Mouse (Mus musculus): ENCODE measurements around the gene Blnk. TPM values are rescaled to one million over a fixed set of nuclear protein-coding genes. Genes with fewer than 3 reads are reported as not detected.

Gene Blnk
- polyA plus RNA-seq, 1 experiment from 2014 or later, result 0.56 TPM

- Histone ChIP-seq H3K4me2 (no peak overlapping the region), H3K27me3 (ENCODE audit: control insufficient read depth, insufficient read depth, low read length) (no peaks in the 10 kb centered on the region), H3K27ac (ENCODE audit: low read depth, low read length) (no peak overlapping the region), H3K9me3 (ENCODE audit: control insufficient read depth, low read length) (no peaks in the 10 kb centered on the region), H3K9ac (ENCODE audit: low read length) (no peak overlapping the region), H3K36me3 (ENCODE audit: control insufficient read depth, insufficient read depth, low read length) (no peaks in the 10 kb centered on the region), H3K4me1 (ENCODE audit: control insufficient read depth, insufficient read depth, low read length) (no peaks in the 10 kb centered on the region), H3K4me3 (ENCODE audit: low read depth, low read length) (no peak overlapping the region)
- 15% methylated on average over 1 of the region's 1 CpGs for WGBS
- ATAC-seq (ENCODE audit: low FRiP score) (no peak), DNase-seq (ENCODE audit: low spot score, missing footprints) (no peak)
Observed at GRCm38 (mm10) chr19:40958981-40959380, 35.4 kb downstream of the Blnk start.

GRCm38 (mm10) chr19:40946937-40947577 lies 47.3 kb downstream of the Blnk start:
- DNase-seq (ENCODE audit: low spot score, missing footprints) (no peak), ATAC-seq (ENCODE audit: low FRiP score) (no peak)
- Histone ChIP-seq H3K4me2 (no peak overlapping the region), H3K9ac (ENCODE audit: low read length) (no peak overlapping the region), H3K27me3 (ENCODE audit: control insufficient read depth, insufficient read depth, low read length) (no peaks in the 10 kb centered on the region), H3K9me3 (ENCODE audit: control insufficient read depth, low read length) (no peaks in the 10 kb centered on the region), H3K4me3 (ENCODE audit: low read depth, low read length) (no peak overlapping the region), H3K4me1 (ENCODE audit: control insufficient read depth, insufficient read depth, low read length) (no peaks in the 10 kb centered on the region), H3K36me3 (ENCODE audit: control insufficient read depth, insufficient read depth, low read length) (no peaks in the 10 kb centered on the region), H3K27ac (ENCODE audit: low read depth, low read length) (no peak overlapping the region)
- WGBS, result 88% methylated on average over 4 of the region's 4 CpGs

DNA sequence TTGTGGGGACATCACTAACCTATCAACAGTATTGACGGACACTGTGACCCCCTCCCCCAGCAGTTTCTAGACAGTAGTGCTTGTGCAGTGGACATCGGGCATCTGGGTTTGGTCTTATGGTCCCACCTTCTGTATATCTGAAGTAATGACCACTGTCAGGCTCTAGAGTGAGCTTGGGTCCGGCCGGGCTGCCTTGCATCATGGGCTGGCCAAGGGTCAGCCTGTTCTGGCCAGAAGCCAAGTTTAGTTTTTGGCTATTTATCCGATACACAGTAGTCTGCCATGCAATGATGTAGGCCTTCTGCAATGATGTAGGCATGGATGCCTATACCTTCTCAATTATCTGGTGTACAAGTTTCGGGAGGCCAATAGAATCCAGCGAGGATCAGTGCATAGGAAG lies 50.8 kb downstream of the Blnk start:
- 89% methylated on average over 7 of the region's 7 CpGs for WGBS
- no peak overlapping the region for H3K27ac ChIP-seq (ENCODE audit: low read depth, low read length)
- no peak overlapping the region for H3K4me2 ChIP-seq
- H3K9me3 ChIP-seq (ENCODE audit: control insufficient read depth, low read length), result peaks cover 4% of the 10 kb centered on the region; the same call in 1 of the 2 replicates
- no peak for ATAC-seq (ENCODE audit: low FRiP score)
- H3K9ac ChIP-seq (ENCODE audit: low read length), result no peak overlapping the region
- DNase-seq (ENCODE audit: low spot score, missing footprints), result no peak
- H3K27me3 ChIP-seq (ENCODE audit: control insufficient read depth, insufficient read depth, low read length), result no peaks in the 10 kb centered on the region
- H3K4me3 ChIP-seq (ENCODE audit: low read depth, low read length), result no peak overlapping the region
- no peaks in the 10 kb centered on the region for H3K4me1 ChIP-seq (ENCODE audit: control insufficient read depth, insufficient read depth, low read length)
- no peaks in the 10 kb centered on the region for H3K36me3 ChIP-seq (ENCODE audit: control insufficient read depth, insufficient read depth, low read length)

DNA sequence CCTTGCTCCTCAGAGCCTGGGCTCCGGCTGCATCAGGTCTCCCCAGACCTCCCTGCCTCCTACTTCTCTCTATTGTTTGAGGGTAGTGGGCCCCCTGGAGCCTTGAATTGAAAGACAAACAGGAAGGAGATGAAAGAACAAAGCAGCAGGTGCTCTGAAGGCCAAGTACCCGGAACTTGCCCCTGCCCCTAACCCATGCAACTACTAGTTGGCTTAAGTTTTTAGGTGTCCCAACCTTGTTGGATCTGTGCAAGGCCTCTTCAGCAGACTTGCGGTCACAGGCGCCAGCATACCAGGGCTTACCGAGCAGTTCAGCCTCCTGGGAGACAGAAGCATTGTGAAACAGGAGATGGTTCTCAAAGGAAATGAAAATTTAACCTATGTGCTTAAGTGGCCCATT lies 58.3 kb downstream of the Blnk start:
- Histone ChIP-seq H3K4me1 (ENCODE audit: control insufficient read depth, insufficient read depth, low read length) (peaks cover 4% of the 10 kb centered on the region; the same call in 1 of the 2 replicates), H3K9me3 (ENCODE audit: control insufficient read depth, low read length) (peaks cover 4% of the 10 kb centered on the region; the same call in 1 of the 2 replicates), H3K4me3 (ENCODE audit: low read depth, low read length) (no peak overlapping the region), H3K9ac (ENCODE audit: low read length) (no peak overlapping the region), H3K36me3 (ENCODE audit: control insufficient read depth, insufficient read depth, low read length) (no peaks in the 10 kb centered on the region), H3K27ac (ENCODE audit: low read depth, low read length) (no peak overlapping the region), H3K27me3 (ENCODE audit: control insufficient read depth, insufficient read depth, low read length) (no peaks in the 10 kb centered on the region), H3K4me2 (no peak overlapping the region)
- DNase-seq (ENCODE audit: low spot score, missing footprints) (no peak), ATAC-seq (ENCODE audit: low FRiP score) (no peak)
- WGBS, result 28% methylated on average over 5 of the region's 5 CpGs

GRCm38 (mm10) chr19:40935376-40935775 lies 59.0 kb downstream of the Blnk start:
- Histone ChIP-seq H3K9ac (ENCODE audit: low read length) (no peak overlapping the region), H3K27me3 (ENCODE audit: control insufficient read depth, insufficient read depth, low read length) (no peaks in the 10 kb centered on the region), H3K36me3 (ENCODE audit: control insufficient read depth, insufficient read depth, low read length) (no peaks in the 10 kb centered on the region), H3K4me1 (ENCODE audit: control insufficient read depth, insufficient read depth, low read length) (peaks cover 4% of the 10 kb centered on the region; the same call in 1 of the 2 replicates), H3K4me3 (ENCODE audit: low read depth, low read length) (no peak overlapping the region), H3K4me2 (no peak overlapping the region), H3K9me3 (ENCODE audit: control insufficient read depth, low read length) (peaks cover 4% of the 10 kb centered on the region; the same call in 1 of the 2 replicates), H3K27ac (ENCODE audit: low read depth, low read length) (no peak overlapping the region)
- 39% methylated on average over 8 of the region's 8 CpGs for WGBS
- DNase-seq (ENCODE audit: low spot score, missing footprints) (no peak), ATAC-seq (ENCODE audit: low FRiP score) (no peak)

- Histone ChIP-seq H3K9ac (ENCODE audit: low read length) (no peak overlapping the region), H3K4me1 (ENCODE audit: control insufficient read depth, insufficient read depth, low read length) (peaks cover 4% of the 10 kb centered on the region; the same call in 1 of the 2 replicates), H3K36me3 (ENCODE audit: control insufficient read depth, insufficient read depth, low read length) (no peaks in the 10 kb centered on the region), H3K4me3 (ENCODE audit: low read depth, low read length) (no peak overlapping the region), H3K27me3 (ENCODE audit: control insufficient read depth, insufficient read depth, low read length) (no peaks in the 10 kb centered on the region), H3K4me2 (no peak overlapping the region), H3K9me3 (ENCODE audit: control insufficient read depth, low read length) (no peaks in the 10 kb centered on the region), H3K27ac (ENCODE audit: low read depth, low read length) (no peak overlapping the region)
- 66% methylated on average over 9 of the region's 9 CpGs for WGBS
- DNase-seq (ENCODE audit: low spot score, missing footprints) (no peak), ATAC-seq (ENCODE audit: low FRiP score) (no peak)
Observed at GRCm38 (mm10) chr19:40931581-40932369, 62.6 kb downstream of the Blnk start.

- DNase-seq (ENCODE audit: low spot score, missing footprints), result no peak
- WGBS, result 1% methylated on average over 6 of the region's 6 CpGs
Observed at GRCm38 (mm10) chr19:40895393-40895703, 99.0 kb downstream of the Blnk start.

GRCm38 (mm10) chr19:40894519-40895392 lies 99.6 kb downstream of the Blnk start, which contains the start of gene Zfp518a:
TSS of gene Zfp518a (plus strand) at chr19:40894705.
- ATAC-seq (ENCODE audit: low FRiP score), result peak; percentile 94
- under 1% methylated on average over 89 of the region's 89 CpGs for WGBS

More at GRCm38 (mm10) chr19:40895393-40895703, 99.0 kb downstream of the Blnk start:
- no peak for ATAC-seq (ENCODE audit: low FRiP score)
- H3K9me3 ChIP-seq (ENCODE audit: control insufficient read depth, low read length), result no peaks in the 10 kb centered on the region; the same call in 1 of the 2 replicates
- H3K9ac ChIP-seq (ENCODE audit: low read length), result peak overlapping the region; percentile 90
- peaks cover 12% of the 10 kb centered on the region for H3K27me3 ChIP-seq (ENCODE audit: control insufficient read depth, insufficient read depth, low read length)
- no peaks in the 10 kb centered on the region for H3K36me3 ChIP-seq (ENCODE audit: control insufficient read depth, insufficient read depth, low read length)
- no peaks in the 10 kb centered on the region; the same call in 1 of the 2 replicates for H3K4me1 ChIP-seq (ENCODE audit: control insufficient read depth, insufficient read depth, low read length)
- peak overlapping the region; percentile 41 for H3K4me2 ChIP-seq
- peak overlapping the region; percentile 91 for H3K27ac ChIP-seq (ENCODE audit: low read depth, low read length)
- peak overlapping the region; percentile 79 for H3K4me3 ChIP-seq (ENCODE audit: low read depth, low read length)

More at GRCm38 (mm10) chr19:40894519-40895392, 99.6 kb downstream of the Blnk start, which contains the start of gene Zfp518a:
- Histone ChIP-seq H3K9ac (ENCODE audit: low read length) (peak within 1 kb of the TSS; percentile 90), H3K4me3 (ENCODE audit: low read depth, low read length) (peak within 1 kb of the TSS; percentile 79), H3K9me3 (ENCODE audit: control insufficient read depth, low read length) (no peaks in the 10 kb centered on the region; the same call in 1 of the 2 replicates), H3K4me1 (ENCODE audit: control insufficient read depth, insufficient read depth, low read length) (no peaks in the 10 kb centered on the region; the same call in 1 of the 2 replicates), H3K27me3 (ENCODE audit: control insufficient read depth, insufficient read depth, low read length) (peaks cover 12% of the 10 kb centered on the region), H3K4me2 (peak within 1 kb of the TSS; percentile 41), H3K27ac (ENCODE audit: low read depth, low read length) (peak within 1 kb of the TSS; percentile 91), H3K36me3 (ENCODE audit: control insufficient read depth, insufficient read depth, low read length) (no peaks in the 10 kb centered on the region)
- DNase-seq (ENCODE audit: low spot score, missing footprints), result peak; percentile 99

All from midbrain, embryonic 11.5 days (tissue).